Mouse (Mus musculus) spleen, postnatal 36 days (tissue): ENCODE results near the gene Extl1.
"Not testable (repeated sequence)": the region's sequence is repeated elsewhere in the genome, so short reads cannot be mapped to it uniquely, and the experiment has no call there.

Experiments
- DNase-seq, 2 experiments: peaks; one replicate each; pipeline ENCODE4 v3.0.0; 2022; ENCODE audit warnings: low spot score in 2 of 2, mixed read lengths in 1 of 2

The Extl1 gene

GRCm38 (mm10) chr4:134383750-134384149 is at the start of gene Extl1:
TSS of gene Extl1 (minus strand) at chr4:134383850.
- DNase-seq: not testable (repeated sequence)

- no peak for DNase-seq
These were observed 49.2 kb upstream of the Extl1 start for GRCm38 (mm10) chr4:134432686-134433360.

GRCm38 (mm10) chr4:134430381-134431004 is 46.8 kb upstream of the Extl1 start:
- DNase-seq: no peak

GRCm38 (mm10) chr4:134425088-134425487 is 41.4 kb upstream of the Extl1 start:
- DNase-seq: no peak

GRCm38 (mm10) chr4:134423949-134424348 is 40.3 kb upstream of the Extl1 start:
- no peak for DNase-seq

- DNase-seq: no peak
These were observed 38.3 kb upstream of the Extl1 start for GRCm38 (mm10) chr4:134421971-134422370.

- no peak for DNase-seq
These were observed 33.5 kb upstream of the Extl1 start for GRCm38 (mm10) chr4:134417111-134417510.

- no peak for DNase-seq
These were observed 33.0 kb upstream of the Extl1 start for GRCm38 (mm10) chr4:134416602-134417001.

- DNase-seq: no peak
These were observed 32.5 kb upstream of the Extl1 start for GRCm38 (mm10) chr4:134416177-134416576.

GRCm38 (mm10) chr4:134409286-134409685 is 25.6 kb upstream of the Extl1 start:
- DNase-seq: no peak

GRCm38 (mm10) chr4:134403721-134404120 is 20.1 kb upstream of the Extl1 start:
- DNase-seq: no peak

- no peak for DNase-seq
These were observed 19.1 kb upstream of the Extl1 start for GRCm38 (mm10) chr4:134402571-134403262.

- no peak for DNase-seq
These were observed 18.4 kb upstream of the Extl1 start for GRCm38 (mm10) chr4:134401856-134402570.

GRCm38 (mm10) chr4:134401181-134401661 is 17.6 kb upstream of the Extl1 start:
- peak; percentile 29 to 30 for DNase-seq

GRCm38 (mm10) chr4:134400206-134400605 is 16.6 kb upstream of the Extl1 start:
- DNase-seq: no peak

GRCm38 (mm10) chr4:134397732-134398131 is 14.1 kb upstream of the Extl1 start:
- no peak for DNase-seq

- no peak for DNase-seq
These were observed 13.5 kb upstream of the Extl1 start for GRCm38 (mm10) chr4:134397121-134397520.

- DNase-seq: peak; percentile 93 to 94
These were observed 12.6 kb upstream of the Extl1 start, which contains the start of gene Pafah2 for GRCm38 (mm10) chr4:134395977-134396825. TSS of gene Pafah2 (plus strand) at chr4:134396320.

GRCm38 (mm10) chr4:134395142-134395541 is 11.5 kb upstream of the Extl1 start:
- no peak for DNase-seq

GRCm38 (mm10) chr4:134393026-134393425 is 9.4 kb upstream of the Extl1 start:
- no peak for DNase-seq

GRCm38 (mm10) chr4:134392595-134392994 is 8.9 kb upstream of the Extl1 start:
- DNase-seq: no peak
